Mouse (Mus musculus): ENCODE measurements around the gene Zmynd15. TPM values are rescaled to one million over a fixed set of nuclear protein-coding genes. Genes with fewer than 3 reads are reported as not detected.

The Zmynd15 gene
- polyA plus RNA-seq, 1 experiment from 2014 or later = 0.58 TPM

GRCm38 (mm10) chr11:70485498-70485897 lies 26.3 kb downstream of the Zmynd15 start:
- ATAC-seq = no peak
- H3K4me1 ChIP-seq = no peaks in the 10 kb centered on the region
- H3K9ac ChIP-seq = no peak overlapping the region
- no peaks in the 10 kb centered on the region for H3K27me3 ChIP-seq
- no peak overlapping the region for H3K27ac ChIP-seq
- no peaks in the 10 kb centered on the region for H3K9me3 ChIP-seq (replicated peaks)
- H3K4me3 ChIP-seq = no peak overlapping the region
- H3K4me2 ChIP-seq = no peak overlapping the region
- 63% methylated on average over 2 of the region's 2 CpGs for WGBS
- H3K36me3 ChIP-seq (ENCODE audit: poor library complexity, severe bottlenecking) = no peaks in the 10 kb centered on the region

DNA sequence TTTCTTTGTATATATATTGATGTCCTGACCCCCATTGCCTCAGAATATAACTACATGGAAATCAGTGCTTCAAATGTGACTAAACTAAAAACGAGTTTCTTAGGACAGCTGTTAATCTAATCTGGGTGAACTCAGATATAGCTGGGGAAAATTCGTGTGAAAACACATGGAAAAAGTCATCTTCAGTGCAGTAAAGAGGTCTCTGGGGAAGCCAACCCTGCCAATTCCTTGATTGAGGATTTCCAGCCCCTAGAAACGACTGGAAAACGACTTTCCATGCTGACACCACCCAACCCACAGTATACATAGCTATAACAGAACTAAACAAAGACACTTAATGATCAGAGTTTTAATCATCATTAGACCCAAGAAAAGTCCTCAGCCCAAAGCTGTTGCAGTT lies 28.6 kb downstream of the Zmynd15 start:
- Histone ChIP-seq H3K9ac (no peak overlapping the region), H3K27ac (no peak overlapping the region)
- WGBS = 59% methylated on average over 4 of the region's 4 CpGs

DNA sequence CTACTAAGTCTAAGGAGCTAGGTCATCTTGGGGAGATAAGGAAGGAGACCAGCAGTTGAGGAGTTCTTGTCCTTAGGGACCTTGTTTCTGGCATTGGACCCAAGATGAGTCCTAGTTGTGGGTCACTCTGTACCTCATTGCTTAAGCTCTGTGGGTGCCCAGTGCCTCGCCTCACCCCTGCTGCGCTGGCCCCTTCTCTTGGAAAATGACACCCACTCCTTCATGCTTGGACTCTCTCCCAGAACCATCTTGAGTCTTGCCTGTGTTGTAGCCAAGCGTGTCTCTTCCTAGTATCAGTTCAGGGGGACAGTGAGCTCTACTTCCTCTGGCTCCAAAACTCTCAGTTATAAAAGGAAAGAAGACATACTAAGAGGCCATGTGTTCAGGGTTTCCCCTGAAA lies 29.9 kb downstream of the Zmynd15 start:
- Histone ChIP-seq H3K9me3 (replicated peaks) (no peaks in the 10 kb centered on the region), H3K36me3 (ENCODE audit: poor library complexity, severe bottlenecking) (no peaks in the 10 kb centered on the region), H3K4me2 (no peak overlapping the region), H3K27me3 (no peaks in the 10 kb centered on the region), H3K4me1 (no peaks in the 10 kb centered on the region), H3K27ac (no peak overlapping the region), H3K4me3 (no peak overlapping the region), H3K9ac (no peak overlapping the region)
- 86% methylated on average over 3 of the region's 3 CpGs for WGBS
- no peak for ATAC-seq

More for the DNA sequence above, 28.6 kb downstream of the Zmynd15 start:
- H3K27me3 ChIP-seq = no peaks in the 10 kb centered on the region
- no peak for ATAC-seq
- no peak overlapping the region for H3K4me2 ChIP-seq
- no peaks in the 10 kb centered on the region for H3K9me3 ChIP-seq (replicated peaks)
- no peak overlapping the region for H3K4me3 ChIP-seq
- no peaks in the 10 kb centered on the region for H3K4me1 ChIP-seq
- no peaks in the 10 kb centered on the region for H3K36me3 ChIP-seq (ENCODE audit: poor library complexity, severe bottlenecking)

DNA sequence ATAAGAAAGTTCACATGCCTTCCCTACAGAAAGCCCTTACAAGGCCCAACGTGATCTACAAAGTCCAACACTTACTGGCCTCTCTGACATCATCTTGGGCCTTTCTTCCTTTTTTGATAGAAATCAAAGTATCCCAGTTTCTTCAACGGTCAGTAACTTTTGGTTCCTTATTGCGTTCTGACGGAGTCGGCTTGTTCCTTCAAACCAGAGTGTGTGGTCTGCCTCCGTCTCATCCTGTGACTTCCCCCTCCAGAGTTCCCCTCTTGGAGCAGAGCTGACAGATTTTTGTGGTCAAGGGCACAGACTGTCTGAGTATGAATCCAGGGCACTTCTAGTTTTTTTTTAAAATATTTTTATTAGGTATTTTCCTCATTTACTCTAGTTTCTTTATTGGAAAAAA lies 30.5 kb downstream of the Zmynd15 start:
- Histone ChIP-seq H3K36me3 (ENCODE audit: poor library complexity, severe bottlenecking) (no peaks in the 10 kb centered on the region), H3K9ac (no peak overlapping the region), H3K9me3 (replicated peaks) (no peaks in the 10 kb centered on the region), H3K4me3 (no peak overlapping the region), H3K27me3 (no peaks in the 10 kb centered on the region), H3K27ac (no peak overlapping the region), H3K4me1 (no peaks in the 10 kb centered on the region), H3K4me2 (no peak overlapping the region)
- ATAC-seq = no peak
- 91% methylated on average over 6 of the region's 6 CpGs for WGBS

- Histone ChIP-seq H3K27me3 (no peaks in the 10 kb centered on the region), H3K9ac (no peak overlapping the region), H3K4me3 (no peak overlapping the region), H3K27ac (no peak overlapping the region), H3K9me3 (replicated peaks) (no peaks in the 10 kb centered on the region), H3K4me2 (no peak overlapping the region), H3K36me3 (ENCODE audit: poor library complexity, severe bottlenecking) (no peaks in the 10 kb centered on the region), H3K4me1 (no peaks in the 10 kb centered on the region)
- no peak for ATAC-seq
- 71% methylated on average over 14 of the region's 14 CpGs for WGBS
Measured at GRCm38 (mm10) chr11:70499566-70500475, 40.6 kb downstream of the Zmynd15 start.

DNA sequence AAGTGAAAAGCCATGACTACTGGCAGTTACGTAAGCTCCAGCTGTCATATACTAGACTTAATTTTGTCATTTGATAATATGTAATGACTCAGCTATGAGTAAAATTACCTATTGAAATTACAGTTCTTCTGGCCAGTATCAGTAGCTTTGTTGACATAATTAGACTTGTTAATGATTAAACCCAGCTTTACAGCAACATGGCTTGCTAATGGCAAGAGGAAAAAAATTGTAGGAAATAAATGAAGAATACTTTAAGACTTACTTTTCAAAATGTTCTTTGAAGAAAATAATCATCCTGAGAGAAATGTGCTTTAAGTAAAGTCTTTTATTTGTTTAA lies 41.2 kb downstream of the Zmynd15 start:
- no peak overlapping the region for H3K27ac ChIP-seq
- ATAC-seq = no peak
- H3K9me3 ChIP-seq (replicated peaks) = no peaks in the 10 kb centered on the region
- no peak overlapping the region for H3K9ac ChIP-seq
- no peaks in the 10 kb centered on the region for H3K27me3 ChIP-seq
- no peak overlapping the region for H3K4me3 ChIP-seq
- no peaks in the 10 kb centered on the region for H3K4me1 ChIP-seq
- no peaks in the 10 kb centered on the region for H3K36me3 ChIP-seq (ENCODE audit: poor library complexity, severe bottlenecking)
- no peak overlapping the region for H3K4me2 ChIP-seq
- WGBS = 91% methylated on average over 1 of the region's 1 CpGs

GRCm38 (mm10) chr11:70502018-70502417 lies 42.8 kb downstream of the Zmynd15 start:
- no peak overlapping the region for H3K4me2 ChIP-seq
- no peak overlapping the region for H3K9ac ChIP-seq
- H3K27ac ChIP-seq = no peak overlapping the region
- H3K27me3 ChIP-seq = no peaks in the 10 kb centered on the region
- no peaks in the 10 kb centered on the region for H3K9me3 ChIP-seq (replicated peaks)
- H3K36me3 ChIP-seq (ENCODE audit: poor library complexity, severe bottlenecking) = no peaks in the 10 kb centered on the region
- 77% methylated on average over 3 of the region's 3 CpGs for WGBS
- no peaks in the 10 kb centered on the region for H3K4me1 ChIP-seq
- no peak overlapping the region for H3K4me3 ChIP-seq
- no peak for ATAC-seq

- Histone ChIP-seq H3K36me3 (ENCODE audit: poor library complexity, severe bottlenecking) (no peaks in the 10 kb centered on the region), H3K9ac (no peak within 1 kb of the TSS), H3K27me3 (no peaks in the 10 kb centered on the region), H3K9me3 (replicated peaks) (no peaks in the 10 kb centered on the region), H3K4me3 (no peak within 1 kb of the TSS), H3K4me2 (no peak within 1 kb of the TSS), H3K27ac (no peak within 1 kb of the TSS), H3K4me1 (0 out of 2 replicates have a peak, but pooled peaks cover 4% of the 10 kb centered on the region)
- no peak for ATAC-seq
- WGBS = 82% methylated on average over 9 of the region's 9 CpGs
Measured at GRCm38 (mm10) chr11:70504970-70505369, 45.7 kb downstream of the Zmynd15 start, which contains the start of gene Tm4sf5. TSS of gene Tm4sf5 (plus strand) at chr11:70505244.

GRCm38 (mm10) chr11:70506385-70506784 lies 47.2 kb downstream of the Zmynd15 start:
- Histone ChIP-seq H3K27ac (no peak overlapping the region), H3K9ac (no peak overlapping the region), H3K4me2 (no peak overlapping the region), H3K4me3 (no peak overlapping the region), H3K4me1 (0 out of 2 replicates have a peak, but pooled peaks cover 5% of the 10 kb centered on the region), H3K27me3 (no peaks in the 10 kb centered on the region), H3K9me3 (replicated peaks) (no peaks in the 10 kb centered on the region), H3K36me3 (ENCODE audit: poor library complexity, severe bottlenecking) (no peaks in the 10 kb centered on the region)
- ATAC-seq = no peak
- WGBS = 32% methylated on average over 4 of the region's 4 CpGs

- WGBS = 70% methylated on average over 7 of the region's 7 CpGs
- Histone ChIP-seq H3K4me2 (no peak overlapping the region), H3K4me1 (0 out of 2 replicates have a peak, but pooled peaks cover 5% of the 10 kb centered on the region), H3K27me3 (no peaks in the 10 kb centered on the region), H3K9me3 (replicated peaks) (no peaks in the 10 kb centered on the region), H3K9ac (no peak overlapping the region), H3K4me3 (no peak overlapping the region), H3K36me3 (ENCODE audit: poor library complexity, severe bottlenecking) (no peaks in the 10 kb centered on the region), H3K27ac (no peak overlapping the region)
- ATAC-seq = no peak
Measured at GRCm38 (mm10) chr11:70506962-70507515, 47.8 kb downstream of the Zmynd15 start.

- 0 out of 2 replicates have a peak, but pooled peaks have one; percentile 41 for ATAC-seq
- no peak overlapping the region for H3K9ac ChIP-seq
- H3K27ac ChIP-seq = no peak overlapping the region
- no peaks in the 10 kb centered on the region for H3K36me3 ChIP-seq (ENCODE audit: poor library complexity, severe bottlenecking)
- H3K4me2 ChIP-seq = peak overlapping the region; percentile 42
- H3K27me3 ChIP-seq = no peaks in the 10 kb centered on the region
- 10% methylated on average over 19 of the region's 19 CpGs for WGBS
- H3K4me1 ChIP-seq = 0 out of 2 replicates have a peak, but pooled peaks cover 5% of the 10 kb centered on the region
- no peaks in the 10 kb centered on the region for H3K9me3 ChIP-seq (replicated peaks)
- H3K4me3 ChIP-seq = no peak overlapping the region
Measured at GRCm38 (mm10) chr11:70509753-70510564, 50.7 kb downstream of the Zmynd15 start.

- Histone ChIP-seq H3K4me1 (0 out of 2 replicates have a peak, but pooled peaks cover 5% of the 10 kb centered on the region), H3K36me3 (ENCODE audit: poor library complexity, severe bottlenecking) (no peaks in the 10 kb centered on the region), H3K27me3 (no peaks in the 10 kb centered on the region), H3K27ac (no peak overlapping the region), H3K4me3 (no peak overlapping the region), H3K9me3 (replicated peaks) (no peaks in the 10 kb centered on the region), H3K4me2 (no peak overlapping the region), H3K9ac (no peak overlapping the region)
- WGBS = 83% methylated on average over 2 of the region's 2 CpGs
- no peak for ATAC-seq
Measured at GRCm38 (mm10) chr11:70511242-70511641, 52.0 kb downstream of the Zmynd15 start.
